Mouse (Mus musculus): Measurements from ENCODE around the gene Ncapd2. TPM values are rescaled to one million over a fixed set of nuclear protein-coding genes. Genes with fewer than 3 reads are reported as not detected.

The Ncapd2 gene
- total and polyA plus RNA-seq, 3 experiments: 79.6 to 301 (median 147) TPM

DNA sequence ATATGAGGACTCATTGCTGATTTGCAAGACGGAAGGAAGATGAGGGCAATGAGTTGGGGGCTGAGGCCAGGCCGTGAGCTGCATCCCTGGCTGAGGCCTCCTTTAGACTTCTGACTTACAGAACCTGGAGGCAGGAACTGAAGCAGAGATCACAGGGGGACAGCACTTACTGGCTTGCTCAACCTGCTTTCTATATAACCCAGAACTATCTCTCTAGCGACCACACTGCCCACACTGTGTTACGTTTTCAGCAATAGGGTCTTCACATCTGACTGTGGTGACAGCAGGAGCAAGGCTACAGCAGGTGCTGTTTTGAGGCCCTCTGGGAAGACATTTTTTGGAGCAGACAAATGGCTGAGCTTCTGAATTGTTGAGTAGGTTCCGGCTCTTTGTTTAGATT, 49.1 kb upstream of the Ncapd2 start:
- Histone ChIP-seq H3K4me3 (replicated peaks in 1 of 3; ENCODE audit: low read depth in 2 of 3, low read length in 2 of 3, poor library complexity in 1 of 3) (no peak overlapping the region), H3K9ac (ENCODE audit: insufficient read depth, low read depth) (no peak overlapping the region), H3K79me2 (replicated peaks; ENCODE audit: control insufficient read depth, extremely low read depth, insufficient read depth, poor library complexity, severe bottlenecking) (no peaks in the 10 kb centered on the region), H3K4me1 (ENCODE audit: control insufficient read depth in 1 of 2, insufficient read depth in 2 of 2) (peaks cover 2 to 16% of the 10 kb centered on the region in 2 experiments; a peak in 3 of 4 replicates), H3K4me2 (ENCODE audit: insufficient read depth, low read depth, poor library complexity, severe bottlenecking) (no peak overlapping the region), H3K36me3 (replicated peaks in 1 of 2; ENCODE audit: control insufficient read depth in 1 of 2, insufficient read depth in 1 of 2, low read length in 1 of 2) (peaks cover 8 to 59% of the 10 kb centered on the region in 2 experiments), H3K9me3 (replicated peaks; ENCODE audit: low read length) (no peaks in the 10 kb centered on the region), H3K27me3 (replicated peaks) (no peaks in the 10 kb centered on the region), H3K27ac (ENCODE audit: insufficient read depth, low read depth) (no peak overlapping the region)
- in situ Hi-C loops (cut with MboI; ENCODE audit: low pct_ligation_motif_present, low pct_unique_long_range_greater_than_20kb, low sequenced_read_pairs) (no loop called here), dilution Hi-C loops (cut with MboI; ENCODE audit: extremely low pct_ligation_motif_present, extremely low pct_unique_long_range_greater_than_20kb, low sequenced_read_pairs) (no loop called here)
- TF ChIP-seq KAT2A (IDR thresholded peaks at IDR 0.05; ENCODE audit: insufficient replicate concordance, low read length) (no peak), BHLHE40 (IDR thresholded peaks at IDR 0.05; ENCODE audit: low read depth, low read length) (no peak), JUN (IDR thresholded peaks at IDR 0.05; ENCODE audit: insufficient read depth, low read depth, low read length) (no peak), MAFK (IDR thresholded peaks at IDR 0.05; ENCODE audit: insufficient replicate concordance, low read length) (no peak), CTCF (conservative IDR thresholded peaks at IDR 0.05 in 1 of 2, IDR thresholded peaks at IDR 0.05 in 1 of 2; ENCODE audit: low read depth in 2 of 2, low read length in 2 of 2) (no peak), EP300 (IDR thresholded peaks at IDR 0.05; ENCODE audit: low read length) (no peak), ZC3H11A (IDR thresholded peaks at IDR 0.05; ENCODE audit: low read depth, low read length) (no peak), PAX5 (IDR thresholded peaks at IDR 0.05; ENCODE audit: low read length) (no peak), GABPA (IDR thresholded peaks at IDR 0.05; ENCODE audit: insufficient replicate concordance, low read depth, low read length) (no peak), ZMIZ1 (IDR thresholded peaks at IDR 0.05; ENCODE audit: low read depth, low read length) (no peak)
- DNase-seq (ENCODE audit: extremely low read depth): no peak

- DNase-seq (ENCODE audit: extremely low read depth): no peak
- Histone ChIP-seq H3K4me2 (ENCODE audit: insufficient read depth, low read depth, poor library complexity, severe bottlenecking) (no peak overlapping the region), H3K27ac (ENCODE audit: insufficient read depth, low read depth) (no peak overlapping the region), H3K79me2 (replicated peaks; ENCODE audit: control insufficient read depth, extremely low read depth, insufficient read depth, poor library complexity, severe bottlenecking) (no peaks in the 10 kb centered on the region), H3K4me1 (ENCODE audit: control insufficient read depth in 1 of 2, insufficient read depth in 2 of 2) (peaks cover 2 to 16% of the 10 kb centered on the region in 2 experiments; a peak in 3 of 4 replicates), H3K27me3 (replicated peaks) (no peaks in the 10 kb centered on the region), H3K4me3 (replicated peaks in 1 of 3; ENCODE audit: low read depth in 2 of 3, low read length in 2 of 3, poor library complexity in 1 of 3) (no peak overlapping the region), H3K9ac (ENCODE audit: insufficient read depth, low read depth) (no peak overlapping the region), H3K9me3 (replicated peaks; ENCODE audit: low read length) (no peaks in the 10 kb centered on the region), H3K36me3 (replicated peaks in 1 of 2; ENCODE audit: control insufficient read depth in 1 of 2, insufficient read depth in 1 of 2, low read length in 1 of 2) (peaks cover 8 to 60% of the 10 kb centered on the region in 2 experiments)
- dilution Hi-C loops (cut with MboI; ENCODE audit: extremely low pct_ligation_motif_present, extremely low pct_unique_long_range_greater_than_20kb, low sequenced_read_pairs): no loop called here
- in situ Hi-C loops (cut with MboI; ENCODE audit: low pct_ligation_motif_present, low pct_unique_long_range_greater_than_20kb, low sequenced_read_pairs): no loop called here
- TF ChIP-seq ETS1 (conservative IDR thresholded peaks at IDR 0.05; ENCODE audit: low read depth, low read length) (no peak), CHD1 (IDR thresholded peaks at IDR 0.05; ENCODE audit: low read depth, low read length) (no peak), MYC (IDR thresholded peaks at IDR 0.05; ENCODE audit: low read depth, low read length) (no peak), SIN3A (IDR thresholded peaks at IDR 0.05; ENCODE audit: low read length) (no peak), TBP (conservative IDR thresholded peaks at IDR 0.05; ENCODE audit: low read depth, low read length) (no peak), ZNF384 (IDR thresholded peaks at IDR 0.05; ENCODE audit: low read depth, low read length) (no peak), CTCF (conservative IDR thresholded peaks at IDR 0.05 in 1 of 2, IDR thresholded peaks at IDR 0.05 in 1 of 2; ENCODE audit: low read depth in 2 of 2, low read length in 2 of 2) (no peak), POLR2A (IDR thresholded peaks at IDR 0.05; ENCODE audit: low read depth, low read length) (no peak), POLR2AphosphoS2 (IDR thresholded peaks at IDR 0.05; ENCODE audit: low read depth, low read length) (no peak)
Observed at GRCm38 (mm10) chr6:125239547-125239946, 48.0 kb upstream of the Ncapd2 start.

Data from CH12.LX (cell line).